Mouse (Mus musculus) erythroblast, embryonic 14.5 days (primary cell): ENCODE results near the gene Nup54.

Experiments used
- GATA1 ChIP-seq: IDR thresholded peaks from 2 replicates; pipeline ENCODE4 v1.6.1; 2012; ENCODE audit warnings: low read length, inconsistent platforms, mixed read lengths
- TAL1 ChIP-seq: IDR thresholded peaks from 3 replicates; pipeline ENCODE4 v1.6.1; 2012; ENCODE audit warnings: low read length, inconsistent platforms, mixed read lengths

GRCm38 (mm10) chr5:92452876-92453275, 17.9 kb upstream of the Nup54 start:
- no peak for TF ChIP-seq GATA1
- TF ChIP-seq TAL1: no peak
